Mouse (Mus musculus): Measurements from ENCODE around the gene Olfr1234. TPM values are rescaled to one million over a fixed set of nuclear protein-coding genes. Genes with fewer than 3 reads are reported as not detected.

Olfr1234 gene
- total and polyA plus RNA-seq, 3 experiments: not detected

DNA sequence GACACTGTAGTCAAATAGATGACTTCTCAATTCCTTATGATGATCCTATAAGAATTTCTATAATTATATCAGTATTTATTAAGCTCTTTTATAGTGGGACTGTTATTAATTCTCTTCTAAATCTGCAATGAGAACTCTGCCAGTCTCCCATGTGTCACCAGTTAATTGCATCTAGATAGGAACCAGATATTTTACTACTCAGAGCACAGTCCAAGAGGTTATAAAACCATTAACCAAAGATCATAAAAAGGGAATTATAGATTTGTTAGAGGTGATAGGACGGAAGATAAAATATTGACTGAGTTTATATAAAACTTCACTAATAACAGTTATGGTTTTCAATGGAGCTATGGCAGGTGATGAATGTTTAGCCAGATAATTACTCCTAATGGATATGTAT lies 36.2 kb upstream of the Olfr1234 start:
- Histone ChIP-seq H3K79me2 (replicated peaks; ENCODE audit: control insufficient read depth, extremely low read depth, insufficient read depth, poor library complexity, severe bottlenecking) (no peaks in the 10 kb centered on the region), H3K4me2 (ENCODE audit: insufficient read depth, low read depth, poor library complexity, severe bottlenecking) (no peak overlapping the region), H3K27ac (ENCODE audit: insufficient read depth, low read depth) (no peak overlapping the region), H3K4me1 (ENCODE audit: control insufficient read depth in 1 of 2, insufficient read depth in 2 of 2) (no peaks in the 10 kb centered on the region), H3K27me3 (replicated peaks) (no peaks in the 10 kb centered on the region), H3K36me3 (replicated peaks in 1 of 2; ENCODE audit: control insufficient read depth in 1 of 2, insufficient read depth in 1 of 2, low read length in 1 of 2) (no peaks in the 10 kb centered on the region), H3K9me3 (replicated peaks; ENCODE audit: low read length) (peaks cover 20% of the 10 kb centered on the region), H3K4me3 (replicated peaks in 1 of 3; ENCODE audit: low read depth in 2 of 3, low read length in 2 of 3, poor library complexity in 1 of 3) (no peak overlapping the region), H3K9ac (ENCODE audit: insufficient read depth, low read depth) (no peak overlapping the region)
- in situ Hi-C loops (cut with MboI; ENCODE audit: low pct_ligation_motif_present, low pct_unique_long_range_greater_than_20kb, low sequenced_read_pairs): no loop called here
- dilution Hi-C loops (cut with MboI; ENCODE audit: extremely low pct_ligation_motif_present, extremely low pct_unique_long_range_greater_than_20kb, low sequenced_read_pairs): no loop called here
- TF ChIP-seq SIN3A (IDR thresholded peaks at IDR 0.05; ENCODE audit: low read length) (no peak), CHD2 (IDR thresholded peaks at IDR 0.05; ENCODE audit: low read length) (no peak), UBTF (IDR thresholded peaks at IDR 0.05; ENCODE audit: low read depth, low read length) (no peak), CTCF (conservative IDR thresholded peaks at IDR 0.05 in 1 of 2, IDR thresholded peaks at IDR 0.05 in 1 of 2; ENCODE audit: low read depth in 2 of 2, low read length in 2 of 2) (no peak), USF2 (conservative IDR thresholded peaks at IDR 0.05; ENCODE audit: low read depth, low read length) (no peak), PAX5 (IDR thresholded peaks at IDR 0.05; ENCODE audit: low read length) (no peak), MAZ (IDR thresholded peaks at IDR 0.05; ENCODE audit: low read depth, low read length) (no peak), RCOR1 (conservative IDR thresholded peaks at IDR 0.05; ENCODE audit: low read depth, low read length) (no peak), ELF1 (IDR thresholded peaks at IDR 0.05; ENCODE audit: low read depth, low read length) (no peak), GABPA (IDR thresholded peaks at IDR 0.05; ENCODE audit: insufficient replicate concordance, low read depth, low read length) (no peak), CHD1 (IDR thresholded peaks at IDR 0.05; ENCODE audit: low read depth, low read length) (no peak), ZKSCAN1 (IDR thresholded peaks at IDR 0.05; ENCODE audit: borderline replicate concordance, low read depth, low read length) (no peak), MYC (IDR thresholded peaks at IDR 0.05; ENCODE audit: low read depth, low read length) (no peak), IRF4 (IDR thresholded peaks at IDR 0.05; ENCODE audit: low read depth, low read length) (no peak), ETS1 (conservative IDR thresholded peaks at IDR 0.05; ENCODE audit: low read depth, low read length) (no peak), TCF12 (IDR thresholded peaks at IDR 0.05; ENCODE audit: low read depth, low read length) (no peak)
- DNase-seq (ENCODE audit: extremely low read depth): no peak

DNA sequence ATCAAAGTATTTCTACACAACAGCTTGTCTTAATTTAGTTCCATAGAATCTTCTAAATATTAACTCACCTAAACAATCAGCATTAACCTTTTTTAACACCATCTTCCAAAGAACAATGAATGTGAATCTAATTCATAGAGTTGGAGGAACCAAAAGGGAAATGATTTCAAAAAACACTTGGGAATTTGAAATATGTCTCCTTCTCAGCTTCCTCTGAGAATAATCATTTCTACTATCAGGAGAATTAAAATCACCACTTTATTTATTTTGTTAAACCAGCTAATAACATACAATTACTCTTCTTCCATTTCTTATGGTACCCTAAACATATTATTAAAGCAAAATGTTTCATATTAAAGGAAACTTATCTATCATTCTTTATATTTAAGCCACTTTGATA lies 22.4 kb downstream of the Olfr1234 start, which contains the start of gene Olfr1233:
Gene Olfr1233, minus strand, starts transcription at position 101 of the 400 bp plus-strand sequence.
- Histone ChIP-seq H3K27ac (ENCODE audit: insufficient read depth, low read depth) (no peak within 1 kb of the TSS), H3K4me2 (ENCODE audit: insufficient read depth, low read depth, poor library complexity, severe bottlenecking) (no peak within 1 kb of the TSS), H3K79me2 (replicated peaks; ENCODE audit: control insufficient read depth, extremely low read depth, insufficient read depth, poor library complexity, severe bottlenecking) (no peaks in the 10 kb centered on the region), H3K27me3 (replicated peaks) (no peaks in the 10 kb centered on the region), H3K4me1 (ENCODE audit: control insufficient read depth in 1 of 2, insufficient read depth in 2 of 2) (no peaks in the 10 kb centered on the region), H3K9me3 (replicated peaks; ENCODE audit: low read length) (peaks cover 12% of the 10 kb centered on the region), H3K4me3 (replicated peaks in 1 of 3; ENCODE audit: low read depth in 2 of 3, low read length in 2 of 3, poor library complexity in 1 of 3) (no peak within 1 kb of the TSS), H3K36me3 (replicated peaks in 1 of 2; ENCODE audit: control insufficient read depth in 1 of 2, insufficient read depth in 1 of 2, low read length in 1 of 2) (no peaks in the 10 kb centered on the region), H3K9ac (ENCODE audit: insufficient read depth, low read depth) (no peak within 1 kb of the TSS)
- no peak for DNase-seq (ENCODE audit: extremely low read depth)
- in situ Hi-C loops (cut with MboI; ENCODE audit: low pct_ligation_motif_present, low pct_unique_long_range_greater_than_20kb, low sequenced_read_pairs): no loop called here
- dilution Hi-C loops (cut with MboI; ENCODE audit: extremely low pct_ligation_motif_present, extremely low pct_unique_long_range_greater_than_20kb, low sequenced_read_pairs): no loop called here
- no peak for TF ChIP-seq MEF2A (IDR thresholded peaks at IDR 0.05; ENCODE audit: borderline replicate concordance, low read depth, low read length)
- TF ChIP-seq SIN3A (IDR thresholded peaks at IDR 0.05; ENCODE audit: low read length): no peak
- TF ChIP-seq POLR2AphosphoS2 (IDR thresholded peaks at IDR 0.05; ENCODE audit: low read depth, low read length): no peak
- no peak for TF ChIP-seq USF1 (IDR thresholded peaks at IDR 0.05; ENCODE audit: low read depth, low read length)
- TF ChIP-seq RCOR1 (conservative IDR thresholded peaks at IDR 0.05; ENCODE audit: low read depth, low read length): no peak
- TF ChIP-seq NELFE (IDR thresholded peaks at IDR 0.05; ENCODE audit: low read depth, low read length): no peak
- TF ChIP-seq MAX (IDR thresholded peaks at IDR 0.05; ENCODE audit: low read length): no peak
- no peak for TF ChIP-seq PAX5 (IDR thresholded peaks at IDR 0.05; ENCODE audit: low read length)
- no peak for TF ChIP-seq TBP (conservative IDR thresholded peaks at IDR 0.05; ENCODE audit: low read depth, low read length)
- TF ChIP-seq JUN (IDR thresholded peaks at IDR 0.05; ENCODE audit: insufficient read depth, low read depth, low read length): no peak
- TF ChIP-seq ZKSCAN1 (IDR thresholded peaks at IDR 0.05; ENCODE audit: borderline replicate concordance, low read depth, low read length): no peak
- TF ChIP-seq BHLHE40 (IDR thresholded peaks at IDR 0.05; ENCODE audit: low read depth, low read length): no peak
- TF ChIP-seq TCF12 (IDR thresholded peaks at IDR 0.05; ENCODE audit: low read depth, low read length): no peak
- TF ChIP-seq MAFK (IDR thresholded peaks at IDR 0.05; ENCODE audit: insufficient replicate concordance, low read length): no peak
- no peak for TF ChIP-seq ZNF384 (IDR thresholded peaks at IDR 0.05; ENCODE audit: low read depth, low read length)
- TF ChIP-seq CTCF (conservative IDR thresholded peaks at IDR 0.05 in 1 of 2, IDR thresholded peaks at IDR 0.05 in 1 of 2; ENCODE audit: low read depth in 2 of 2, low read length in 2 of 2): no peak
- TF ChIP-seq NRF1 (IDR thresholded peaks at IDR 0.05; ENCODE audit: low read depth, low read length): no peak
- TF ChIP-seq ZMIZ1 (IDR thresholded peaks at IDR 0.05; ENCODE audit: low read depth, low read length): no peak
- TF ChIP-seq CHD2 (IDR thresholded peaks at IDR 0.05; ENCODE audit: low read length): no peak
- TF ChIP-seq RAD21 (IDR thresholded peaks at IDR 0.05; ENCODE audit: low read depth, low read length): no peak

Data from CH12.LX (cell line).